Mouse (Mus musculus): ENCODE measurements around the gene Olfr448.
A peak's percentile ranks its signal among the peaks of the same experiment; 100 is the strongest.

Olfr448 gene

GRCm38 (mm10) chr6:42890141-42890540 lies at the start of gene Olfr448:
TSS of gene Olfr448 (plus strand) at chr6:42890441.
- no peak for DNase-seq

GRCm38 (mm10) chr6:42860222-42860819 lies 29.9 kb upstream of the Olfr448 start:
- peak; percentile 62 for DNase-seq

- DNase-seq: no peak
Measured at GRCm38 (mm10) chr6:42869695-42870094, 20.5 kb upstream of the Olfr448 start.

- no peak for DNase-seq
Measured at GRCm38 (mm10) chr6:42876323-42876722, 13.9 kb upstream of the Olfr448 start.

GRCm38 (mm10) chr6:42900345-42900744 lies 10.1 kb downstream of the Olfr448 start:
- no peak for DNase-seq

- no peak for DNase-seq
Measured at GRCm38 (mm10) chr6:42908578-42908977, 18.3 kb downstream of the Olfr448 start, which contains the start of gene Olfr447. TSS of gene Olfr447 (plus strand) at chr6:42908878.

GRCm38 (mm10) chr6:42921077-42921476 lies 30.8 kb downstream of the Olfr448 start, which contains the start of gene Olfr446:
TSS of gene Olfr446 (plus strand) at chr6:42921377.
- no peak for DNase-seq

Measured in embryo, embryonic 11 days (tissue).